Mouse (Mus musculus): Measurements from ENCODE around the gene Alg14.

The Alg14 gene

DNA sequence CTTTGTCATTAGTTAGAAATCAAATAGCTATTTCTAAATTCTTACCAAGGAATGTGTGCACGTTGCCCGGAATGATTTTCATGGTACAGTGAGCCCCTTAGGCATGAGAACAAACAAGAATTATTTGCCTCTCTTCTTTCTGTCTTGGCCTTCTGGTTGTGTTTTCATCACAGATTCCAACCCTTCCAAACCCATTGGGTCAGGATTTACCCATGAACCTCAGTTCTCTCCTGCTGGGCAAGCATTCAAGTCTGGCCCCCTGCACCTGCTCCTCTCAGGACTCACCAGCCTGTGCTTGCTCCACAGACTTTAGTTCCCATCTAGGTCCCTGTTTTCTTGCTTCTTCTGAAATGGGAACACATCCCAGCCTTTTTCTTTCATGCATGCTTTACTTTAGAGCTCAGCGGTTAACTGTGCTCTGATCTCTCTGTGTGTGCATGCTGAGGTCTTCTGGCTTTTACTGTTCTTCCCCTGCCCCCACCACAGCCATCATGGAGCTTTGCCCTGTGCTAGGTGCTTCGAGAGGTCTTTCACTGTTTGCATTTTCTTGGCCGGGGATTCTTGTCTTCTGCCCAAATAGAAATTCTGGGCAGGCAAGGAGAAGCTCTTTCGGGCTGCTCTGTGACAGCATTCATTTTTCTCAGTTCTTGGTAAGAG lies 44.8 kb downstream of the Alg14 start:
- DNase-seq (ENCODE audit: low spot score) = no peak

DNA sequence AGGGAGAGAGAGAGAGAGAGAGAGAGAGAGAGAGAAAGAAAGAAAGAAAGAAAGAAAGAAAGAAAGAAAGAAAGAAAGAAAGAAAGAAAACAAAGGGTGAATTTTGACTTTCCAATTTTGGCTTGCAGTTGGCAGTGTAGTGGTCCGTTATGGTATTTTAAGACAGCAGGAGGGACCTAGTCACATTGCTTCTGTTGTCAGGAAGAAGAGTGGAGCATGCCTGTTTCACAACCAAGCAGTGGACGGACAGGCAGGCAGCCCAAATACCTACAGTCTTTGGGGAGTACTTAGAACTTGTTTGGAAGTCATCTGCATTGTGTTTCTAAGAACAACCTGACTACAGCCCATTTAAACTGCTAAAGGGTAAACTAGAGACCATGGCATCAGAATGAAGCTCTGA lies 47.1 kb downstream of the Alg14 start:
- no peak for DNase-seq (ENCODE audit: low spot score)

DNA sequence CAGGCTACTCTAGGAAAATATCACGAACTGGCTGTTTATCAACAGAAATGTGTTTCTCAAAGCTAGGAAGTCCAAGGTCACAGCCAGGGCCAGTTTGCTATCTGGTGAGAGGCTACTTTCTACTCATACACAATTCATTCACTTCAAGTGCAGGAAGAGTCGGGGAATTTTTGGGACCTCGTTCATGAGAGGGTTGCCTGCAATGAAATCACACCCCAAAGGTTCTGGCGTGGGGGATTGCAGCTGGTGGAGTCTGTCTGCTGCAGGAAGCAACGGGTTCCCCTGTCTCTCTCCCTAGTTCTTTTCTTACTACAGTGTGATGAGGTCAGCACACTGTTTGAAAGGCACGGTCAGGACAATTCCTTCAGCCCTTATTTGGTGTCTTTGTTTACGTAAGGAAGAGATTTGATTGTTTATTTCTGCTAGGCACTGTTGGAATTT lies 48.8 kb downstream of the Alg14 start:
- DNase-seq (ENCODE audit: low spot score) = no peak

DNA sequence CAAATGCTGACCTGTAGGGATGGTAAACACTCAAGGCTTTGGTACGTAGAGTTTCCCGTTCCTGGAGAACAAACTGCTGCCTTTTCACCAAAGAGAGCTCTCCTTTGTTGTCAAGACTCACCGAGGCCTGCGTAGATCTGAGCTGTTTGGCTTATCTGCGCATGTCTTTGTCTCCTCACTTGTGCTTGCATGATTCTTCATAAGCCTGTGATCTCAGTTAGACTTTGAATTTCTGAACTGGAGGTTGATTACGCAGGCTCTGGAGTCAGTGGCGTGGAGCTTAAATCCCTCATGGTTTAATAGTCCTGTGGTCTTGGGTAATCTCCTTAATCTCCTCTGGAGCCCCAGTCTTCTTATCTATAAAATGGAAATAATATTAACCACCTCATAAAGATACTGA lies 51.7 kb downstream of the Alg14 start:
- DNase-seq (ENCODE audit: low spot score) = no peak

DNA sequence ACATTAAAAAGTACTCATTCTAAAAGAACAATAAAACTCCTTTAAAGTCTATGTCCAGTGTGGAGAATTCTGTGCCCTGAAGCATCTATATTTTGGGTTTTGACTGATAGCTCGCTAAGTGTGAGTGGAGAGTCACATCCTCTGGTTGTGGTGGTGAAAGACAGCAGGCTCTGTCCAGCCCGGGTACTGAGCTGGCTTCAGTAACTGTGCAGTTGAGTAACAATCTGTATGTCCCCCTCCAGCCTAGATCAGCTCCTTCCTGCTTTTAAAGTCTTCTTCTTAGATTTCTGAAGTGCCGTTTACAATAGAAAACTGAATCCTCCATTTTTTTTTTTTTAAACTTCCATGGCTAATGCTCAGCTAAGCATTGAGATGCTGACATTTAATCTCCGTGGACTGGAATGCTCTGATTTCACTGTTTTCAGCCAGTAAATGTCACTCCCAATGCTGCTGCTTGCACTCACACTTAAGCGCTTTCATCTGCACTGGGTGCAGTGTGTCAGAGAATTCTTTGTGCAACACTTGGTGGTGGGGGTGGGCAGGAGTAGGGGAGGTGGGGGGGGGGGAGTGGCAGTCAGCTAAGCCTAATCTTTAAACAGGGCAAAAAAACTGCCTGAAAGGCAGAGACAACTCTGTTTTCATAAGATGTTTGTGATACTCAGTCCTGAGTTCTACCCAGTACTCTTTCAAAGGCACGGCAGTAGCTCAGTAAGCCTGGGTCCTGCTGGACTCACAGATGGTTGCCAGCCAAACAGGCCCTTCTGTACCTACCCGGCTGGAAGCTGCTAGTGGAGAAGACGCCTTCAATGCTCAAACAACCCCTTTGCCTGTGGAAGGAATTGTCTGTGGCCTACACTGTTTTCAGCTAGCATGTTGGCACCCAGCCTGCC lies 52.7 kb downstream of the Alg14 start:
- no peak for DNase-seq (ENCODE audit: low spot score)

DNA sequence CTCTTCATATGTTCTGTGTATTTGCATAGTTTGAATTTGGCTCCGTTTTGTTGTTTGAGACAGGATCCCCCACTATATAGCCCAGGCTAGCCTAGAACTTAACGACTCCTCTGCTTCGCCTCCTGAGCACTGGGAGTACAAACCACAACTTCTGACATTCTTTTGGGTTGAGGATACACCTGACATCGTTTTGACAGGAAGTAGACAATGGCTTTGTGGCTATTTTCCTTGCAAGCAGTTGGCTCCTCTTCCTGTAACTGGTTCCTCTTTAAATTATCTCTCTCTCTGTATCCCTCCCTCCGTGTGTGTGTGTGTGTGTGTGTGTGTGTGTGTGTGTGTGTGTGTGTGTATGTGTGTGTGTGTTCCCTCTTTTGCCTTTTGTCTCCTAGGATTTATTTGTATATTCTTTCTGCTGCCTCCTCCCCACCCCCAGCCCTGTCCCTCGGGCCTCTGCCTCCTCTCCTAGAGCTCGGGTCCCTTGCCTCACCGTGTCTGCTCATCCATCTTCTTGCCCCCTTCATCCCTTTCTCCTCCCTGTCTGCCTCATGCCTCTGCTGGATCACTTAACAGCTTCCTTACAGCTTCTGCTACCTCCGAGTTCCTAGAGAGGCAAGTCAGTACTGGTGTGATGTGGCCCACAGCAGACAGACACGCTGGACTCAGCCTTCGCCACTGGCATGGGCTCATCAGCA lies 53.5 kb downstream of the Alg14 start:
- DNase-seq (ENCODE audit: low spot score) = no peak

DNA sequence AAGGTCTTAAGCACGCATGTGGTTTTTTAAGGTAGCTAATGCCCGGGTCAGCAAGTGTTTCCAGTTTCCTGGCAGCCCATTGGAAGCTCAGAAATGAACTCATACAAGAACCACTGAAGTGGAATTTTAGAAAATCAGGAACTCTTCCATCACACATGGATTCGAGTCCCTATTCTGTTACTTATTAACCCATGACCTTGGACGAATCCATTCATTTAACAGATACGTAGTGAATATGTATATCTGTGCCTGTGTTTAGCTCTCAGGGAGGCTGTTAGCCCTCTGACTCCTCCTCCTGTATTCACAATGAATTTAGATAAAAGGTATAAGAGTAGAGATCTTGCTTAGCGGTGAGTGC lies 54.0 kb downstream of the Alg14 start:
- no peak for DNase-seq (ENCODE audit: low spot score)

DNA sequence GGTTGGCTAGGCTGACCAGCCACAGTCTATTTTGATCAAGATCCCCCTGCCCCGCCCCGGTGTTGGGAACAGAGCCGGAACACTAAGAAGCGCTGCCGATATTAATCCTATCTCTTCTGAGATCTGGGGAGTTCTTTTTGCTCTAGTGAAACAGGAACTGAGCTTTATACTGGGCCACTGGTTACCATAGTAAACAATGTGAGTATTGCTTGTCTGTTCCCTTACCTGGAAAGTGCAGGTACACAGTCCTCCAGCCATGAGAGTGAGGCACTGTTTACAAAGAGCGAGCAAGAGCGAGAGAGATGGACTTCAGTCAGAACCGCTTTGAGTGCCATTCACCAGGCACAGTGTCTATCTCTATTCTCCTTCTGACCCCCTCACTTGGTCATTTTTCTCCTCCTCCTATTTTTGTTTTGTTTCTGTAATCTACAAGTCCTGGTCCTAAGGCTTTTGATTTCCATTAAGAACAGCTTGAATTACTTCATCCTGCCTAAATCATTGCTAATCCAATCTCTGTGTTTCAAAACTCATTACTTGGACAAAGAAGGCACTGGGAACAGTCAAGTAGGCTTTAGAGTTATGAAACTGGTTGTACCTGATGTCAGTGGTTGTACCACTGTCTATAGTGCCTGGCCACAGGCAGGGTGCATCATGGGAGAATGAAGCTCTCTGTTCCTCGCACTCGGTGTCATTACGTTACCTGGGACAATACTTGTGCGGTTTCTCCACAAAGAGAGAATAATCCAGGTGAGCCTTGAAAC lies 55.1 kb downstream of the Alg14 start:
- no peak for DNase-seq (ENCODE audit: low spot score)

DNA sequence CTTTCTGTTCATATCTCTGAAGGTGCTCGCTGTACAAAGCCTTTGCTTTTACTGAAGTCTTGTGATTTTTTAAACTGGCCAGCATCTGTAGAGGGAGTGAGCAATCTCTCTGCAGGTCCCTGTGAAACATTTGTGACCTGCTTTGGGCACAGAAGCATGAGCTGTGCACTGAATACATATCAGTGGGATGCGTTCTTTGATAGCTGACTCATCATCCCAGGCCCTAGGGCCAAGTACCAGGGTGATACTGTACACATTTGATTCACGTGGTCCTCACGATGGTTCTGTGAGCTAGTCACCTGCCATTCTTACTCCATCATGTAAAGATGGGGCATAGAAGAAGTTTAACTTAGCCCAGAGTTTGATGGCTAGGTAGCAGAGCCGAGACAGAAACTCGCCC lies 57.2 kb downstream of the Alg14 start:
- no peak for DNase-seq (ENCODE audit: low spot score)

DNA sequence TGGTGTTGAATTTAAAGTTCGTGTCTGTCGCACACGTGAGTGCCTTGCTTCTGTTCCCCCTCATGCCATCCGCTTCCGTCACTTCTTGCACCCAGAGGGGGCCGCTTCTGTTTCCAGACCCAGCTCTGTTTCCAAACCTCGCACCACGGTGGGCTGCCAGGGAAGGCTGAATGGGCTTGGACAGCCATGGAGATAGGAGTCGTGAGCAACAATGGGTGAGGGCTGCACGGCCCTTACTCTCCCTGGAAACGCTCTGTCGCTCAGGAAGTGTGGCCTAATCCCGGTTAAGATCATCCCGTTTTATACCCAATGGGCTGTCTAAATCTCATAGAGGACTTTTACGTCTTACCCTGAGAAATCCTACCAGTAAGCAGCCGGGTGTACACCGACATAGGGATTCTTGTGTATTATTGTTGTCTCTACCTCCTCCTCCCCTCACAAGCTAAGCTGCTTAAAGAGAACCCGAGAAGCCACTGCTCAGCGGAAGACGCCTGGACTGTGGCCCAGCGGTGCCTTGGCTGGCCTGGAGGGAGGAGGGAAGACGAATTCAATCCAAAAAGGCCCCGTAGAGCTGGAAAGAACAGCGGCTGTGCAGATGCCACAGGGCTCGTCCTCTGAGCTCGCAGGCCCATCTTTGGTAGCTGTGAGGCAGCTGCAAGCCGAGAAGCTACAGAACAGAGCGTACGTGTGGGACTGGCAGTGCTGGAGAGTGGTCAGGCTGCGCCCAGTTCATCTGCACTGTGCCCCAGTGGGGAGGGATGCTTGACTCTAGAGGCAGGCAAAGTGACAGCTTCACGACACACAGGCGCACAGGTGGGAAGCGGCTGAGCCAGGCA lies 58.0 kb downstream of the Alg14 start:
- no peak for DNase-seq (ENCODE audit: low spot score)

DNA sequence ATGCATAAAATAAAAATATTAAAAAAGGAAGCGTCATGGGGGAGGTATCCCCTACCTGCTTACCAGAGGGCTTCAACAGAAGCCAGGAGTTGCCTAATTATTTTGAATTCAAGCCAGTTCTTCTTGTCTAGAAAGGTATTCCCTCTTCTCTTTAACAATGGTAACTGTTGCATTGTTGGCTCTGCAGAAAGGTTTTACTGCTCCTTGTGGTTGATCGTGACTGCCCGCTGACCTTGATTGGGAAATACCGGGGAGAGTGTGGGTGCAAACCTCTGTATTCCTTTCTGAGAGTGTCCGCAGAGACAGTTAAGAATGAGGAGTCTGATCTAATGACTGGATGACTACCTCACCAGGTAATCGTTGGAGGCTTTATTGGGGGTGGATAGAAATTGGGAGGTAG lies 59.7 kb downstream of the Alg14 start:
- no peak for DNase-seq (ENCODE audit: low spot score)

DNA sequence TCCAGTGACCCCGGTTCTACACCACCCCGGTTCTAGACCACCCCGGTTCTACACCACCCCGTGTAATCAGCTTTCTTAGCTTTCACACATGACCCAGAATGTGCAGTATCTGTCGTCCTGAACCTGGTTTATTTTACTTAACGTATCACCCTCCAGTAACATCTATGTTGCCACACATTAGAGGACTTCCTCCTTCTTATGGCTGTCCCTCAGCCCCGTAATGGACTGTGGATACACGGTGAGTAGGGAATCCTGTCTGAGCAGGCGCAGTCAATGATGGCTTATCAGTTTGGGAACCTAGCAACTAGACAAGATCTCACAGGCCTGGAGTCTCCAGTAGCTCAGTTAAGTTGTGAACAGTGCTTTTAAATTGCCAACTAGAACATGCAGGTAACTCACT lies 62.7 kb downstream of the Alg14 start:
- no peak for DNase-seq (ENCODE audit: low spot score)

DNA sequence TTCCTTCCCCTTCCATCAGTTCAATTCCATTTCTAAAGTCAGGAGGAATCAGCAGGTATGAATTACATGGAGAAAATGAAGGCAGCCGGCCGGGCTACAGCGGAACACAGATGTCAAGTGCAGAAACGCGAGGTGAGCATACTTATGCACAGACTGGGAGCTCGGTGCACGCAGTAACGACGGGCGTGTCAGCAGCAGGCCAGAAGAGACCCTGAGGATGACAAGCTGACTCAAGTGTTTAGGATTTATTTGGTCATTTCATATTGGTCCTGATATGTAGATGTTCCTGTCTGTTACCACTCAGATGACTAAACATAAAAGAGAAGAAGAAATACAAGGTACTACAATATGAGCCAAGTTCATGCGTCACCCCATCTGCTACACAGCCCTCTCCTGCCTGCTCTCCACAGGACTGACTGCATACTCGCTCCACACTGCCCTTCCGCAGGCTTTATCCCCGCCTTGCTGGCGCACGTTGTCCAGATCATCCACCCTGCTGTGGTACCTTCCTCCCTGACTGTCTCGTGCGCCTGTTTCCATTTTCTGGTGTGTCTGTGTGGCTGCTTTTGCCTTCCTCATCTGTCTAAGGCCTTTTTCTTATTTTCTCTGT lies 63.4 kb downstream of the Alg14 start:
- no peak for DNase-seq (ENCODE audit: low spot score)

DNA sequence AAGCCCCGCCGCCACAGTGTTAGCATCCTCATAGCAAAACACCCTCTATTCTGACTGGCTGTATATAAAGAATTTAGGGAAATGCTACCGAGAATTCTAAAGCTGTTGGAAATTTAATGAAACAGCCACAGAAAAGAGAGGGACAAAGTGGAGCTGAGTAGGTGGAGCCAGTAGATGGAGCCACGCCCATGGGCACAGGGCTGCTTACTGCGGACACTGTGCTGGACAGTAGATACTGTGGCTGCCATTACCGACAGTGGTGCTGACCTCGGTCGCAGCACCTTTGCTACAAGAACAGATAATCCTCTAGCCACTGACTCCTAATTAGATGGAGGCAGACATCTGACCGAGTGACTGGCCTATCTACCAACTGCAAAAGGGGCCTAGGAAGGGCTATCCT lies 64.0 kb downstream of the Alg14 start:
- no peak for DNase-seq (ENCODE audit: low spot score)

DNA sequence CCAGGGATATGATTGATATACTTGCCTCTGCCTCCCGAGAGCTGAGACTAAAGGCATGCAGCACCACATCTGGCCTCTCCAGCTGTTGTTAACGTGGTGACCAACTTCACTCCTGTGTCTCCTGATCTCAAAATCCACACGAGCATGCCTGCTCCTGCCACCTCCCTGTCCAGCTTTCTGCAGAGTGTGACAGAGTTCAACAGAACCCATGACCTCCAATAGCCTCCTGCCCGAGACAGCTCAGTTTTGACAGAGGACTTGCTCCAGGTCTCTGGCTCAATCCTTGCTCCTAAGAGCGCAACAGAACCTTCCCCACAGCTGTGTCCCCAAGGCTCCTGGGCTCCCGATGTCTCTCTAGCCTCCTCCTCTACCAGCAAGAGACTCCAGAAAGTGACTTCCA lies 64.5 kb downstream of the Alg14 start:
- no peak for DNase-seq (ENCODE audit: low spot score)

DNA sequence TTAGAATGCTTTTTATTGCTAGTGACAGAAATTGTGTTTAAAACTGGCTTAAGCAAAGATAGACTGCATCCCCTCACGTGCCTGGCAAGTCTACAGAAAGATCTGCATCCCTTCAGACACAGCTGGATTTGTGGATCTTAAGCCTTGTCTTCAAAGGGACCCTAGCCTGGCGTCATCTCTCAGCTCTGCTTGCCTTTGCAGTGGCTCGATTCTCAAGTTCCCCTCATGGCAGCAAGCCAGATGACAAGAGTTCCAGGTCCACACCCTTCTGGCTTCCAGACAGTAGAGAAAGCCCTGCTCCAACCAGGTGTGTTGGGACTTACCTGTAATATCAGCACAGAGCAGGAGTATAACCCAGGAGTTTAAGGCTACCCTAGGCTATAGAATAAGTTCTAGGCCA lies 65.5 kb downstream of the Alg14 start:
- no peak for DNase-seq (ENCODE audit: low spot score)

DNA sequence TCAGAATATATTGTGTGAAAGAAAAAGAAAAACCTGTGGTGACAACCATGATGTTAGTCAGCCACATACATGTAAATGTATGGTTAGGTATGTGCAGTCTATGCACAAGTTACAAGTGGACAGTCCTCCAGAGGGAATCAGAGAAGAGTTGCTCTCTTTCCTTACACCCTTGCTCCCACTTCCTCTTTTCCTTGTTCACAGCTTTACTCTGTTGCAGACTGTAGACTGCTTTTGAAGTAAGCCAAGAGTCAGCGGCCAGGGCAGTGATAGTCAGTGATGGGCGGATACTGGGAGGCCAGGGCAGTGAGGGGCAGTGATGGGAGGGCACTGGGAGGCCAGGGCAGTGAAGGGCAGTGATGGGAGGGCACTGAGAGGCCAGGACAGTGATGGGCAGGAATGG lies 66.7 kb downstream of the Alg14 start:
- DNase-seq (ENCODE audit: low spot score) = no peak

DNA sequence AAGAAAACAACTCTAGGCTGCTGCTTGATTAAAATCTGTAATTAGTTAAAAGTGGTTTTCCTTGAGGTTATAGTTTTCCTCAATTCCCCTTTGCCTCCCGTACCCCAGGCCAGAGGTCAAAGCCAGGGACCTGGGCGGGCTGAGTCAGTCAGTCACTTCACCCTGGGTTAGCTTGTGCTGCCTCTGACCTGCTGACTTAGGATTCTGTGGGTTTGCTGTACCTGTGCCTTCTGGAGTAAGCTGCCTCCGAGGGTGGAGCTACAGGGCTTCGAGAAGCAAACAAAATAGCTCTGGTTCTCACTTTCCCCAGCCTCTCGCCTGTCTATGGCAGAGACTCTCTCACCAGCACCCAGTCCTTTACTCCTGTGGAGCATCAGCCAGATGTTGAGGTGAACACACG lies 67.3 kb downstream of the Alg14 start:
- no peak for DNase-seq (ENCODE audit: low spot score)

DNA sequence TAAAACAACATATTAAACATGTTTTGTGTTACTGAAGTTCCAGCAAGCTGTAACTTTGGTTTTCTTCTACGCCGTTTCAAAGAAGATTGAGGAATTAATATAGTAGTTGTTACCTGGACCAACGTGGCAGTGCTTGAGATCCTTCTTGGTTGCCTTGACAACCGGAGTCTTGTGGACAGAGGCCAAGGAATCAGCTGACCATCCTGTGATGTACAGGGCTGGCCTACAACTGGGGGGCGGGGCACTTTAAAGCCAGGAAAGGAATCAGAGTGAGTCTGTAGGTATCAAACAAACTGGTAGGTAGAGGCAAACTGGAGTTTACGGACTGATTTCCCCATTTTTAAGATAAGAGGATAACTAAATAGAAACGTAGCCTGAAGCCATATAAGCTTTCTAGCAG lies 67.7 kb downstream of the Alg14 start:
- no peak for DNase-seq (ENCODE audit: low spot score)

DNA sequence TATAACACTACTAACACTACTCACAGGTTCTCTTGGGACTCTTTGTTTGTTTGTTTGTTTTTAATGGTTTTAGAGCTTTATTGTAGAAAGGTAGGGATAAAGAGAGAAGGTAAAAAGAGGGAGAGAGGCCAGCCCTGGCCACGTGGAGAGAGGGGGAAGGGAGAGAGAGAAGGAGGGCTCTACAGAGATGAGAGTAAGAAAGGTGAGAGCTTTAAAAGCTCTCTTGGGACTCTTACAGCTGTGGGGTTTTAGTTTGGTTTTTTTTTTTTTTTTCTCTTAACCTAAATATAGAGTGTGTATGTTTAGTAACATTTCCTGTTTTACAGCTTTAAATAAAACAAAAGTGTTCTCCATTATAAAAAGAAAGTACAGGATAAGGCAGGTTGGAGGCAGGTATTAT lies 70.4 kb downstream of the Alg14 start:
- no peak for DNase-seq (ENCODE audit: low spot score)

DNA sequence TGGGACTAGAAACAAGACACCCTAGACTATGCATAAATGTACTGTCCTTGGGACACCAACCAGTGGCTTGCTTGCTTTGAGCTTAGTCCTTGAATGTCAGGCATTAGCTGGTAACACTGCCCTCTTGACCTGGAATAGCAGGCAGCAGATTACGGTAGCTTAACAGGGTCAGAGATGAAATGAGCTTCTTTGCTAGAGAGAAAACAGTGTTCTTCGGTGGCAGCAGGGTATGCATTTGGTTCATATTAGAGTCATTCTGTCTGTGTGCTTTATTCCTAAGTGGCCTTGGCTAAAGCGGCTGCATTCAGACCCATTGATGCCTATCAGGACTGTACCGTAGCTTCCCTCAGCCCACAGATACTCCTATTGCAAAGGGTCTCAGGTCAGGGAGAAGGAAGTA lies 72.8 kb downstream of the Alg14 start:
- no peak for DNase-seq (ENCODE audit: low spot score)

Data from layer of hippocampus, adult 11-12 months (tissue).